Mouse (Mus musculus) splenic B cell, adult 2 months (primary cell): ENCODE results near the gene Atg4a-ps.
"Not testable (repeated sequence)": the region's sequence is repeated elsewhere in the genome, so short reads cannot be mapped to it uniquely, and the experiment has no call there.

ENCODE experiments used
- DNase-seq: peaks from one replicate; pipeline ENCODE4 v3.0.0-alpha.2; 2011; ENCODE audit warnings: low read depth, low spot score
- H3K27me3 ChIP-seq: 2 replicates; pipeline ENCODE4 v1.6.1; 2012; ENCODE audit warnings: mild to moderate bottlenecking, low read length, moderate library complexity, mixed read lengths; ENCODE audit not compliant: control insufficient read depth, poor library complexity, insufficient read depth, severe bottlenecking
- H3K36me3 ChIP-seq: 2 replicates; pipeline ENCODE4 v1.6.1; 2012; ENCODE audit warnings: mild to moderate bottlenecking, low read length, moderate library complexity, mixed read lengths; ENCODE audit not compliant: control insufficient read depth, poor library complexity, insufficient read depth, severe bottlenecking

Gene Atg4a-ps

DNA sequence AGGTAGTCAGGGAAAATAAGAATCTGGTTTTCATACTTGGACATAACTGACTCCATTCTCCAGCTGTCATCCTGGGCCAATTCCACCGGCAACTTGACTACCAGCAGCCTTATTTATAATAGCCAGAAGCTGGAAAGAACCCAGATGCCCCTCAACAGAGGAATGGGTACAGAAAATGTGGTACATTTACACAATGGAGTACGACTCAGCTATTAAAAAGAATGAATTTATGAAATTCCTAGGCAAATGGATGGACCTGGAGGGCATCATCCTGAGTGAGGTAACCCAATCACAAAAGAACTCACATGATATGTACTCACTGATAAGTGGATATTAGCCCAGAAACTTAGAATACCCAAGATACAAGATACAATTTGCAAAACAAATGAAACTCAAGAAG, at the start of gene Atg4a-ps:
Atg4a-ps (minus strand) TSS at position 101 of the 400 bp plus-strand sequence.
- DNase-seq, H3K27me3 ChIP-seq, H3K36me3 ChIP-seq: not testable (repeated sequence)

DNA sequence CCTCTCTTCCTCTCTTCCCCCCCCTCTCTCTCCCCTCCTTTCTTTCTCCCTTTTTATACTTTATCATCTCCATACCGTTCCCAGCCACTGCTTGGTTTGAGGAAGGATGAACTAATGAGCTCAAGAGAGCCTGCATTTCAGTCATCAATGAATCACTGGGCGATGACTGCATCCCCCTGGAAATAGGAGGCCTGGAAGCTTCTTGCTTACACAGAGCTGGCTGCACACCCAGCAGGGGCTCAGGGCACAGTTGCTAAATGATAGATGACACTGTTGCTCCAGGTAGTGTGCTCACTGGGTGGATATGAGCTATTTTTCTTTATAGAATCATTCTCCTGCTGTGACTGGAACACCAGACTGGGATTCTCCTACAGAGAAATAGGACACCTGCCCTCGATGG, 49.7 kb upstream of the Atg4a-ps start:
- Histone ChIP-seq H3K36me3 (no peaks in the 10 kb centered on the region), H3K27me3 (no peaks in the 10 kb centered on the region)
- no peak for DNase-seq

- H3K36me3 ChIP-seq, result no peaks in the 10 kb centered on the region
- DNase-seq, result peak; percentile 43
Observed at GRCm38 (mm10) chr3:103690506-103690905, 44.6 kb upstream of the Atg4a-ps start.

GRCm38 (mm10) chr3:103689043-103689442, 43.2 kb upstream of the Atg4a-ps start:
- no peak for DNase-seq
- no peaks in the 10 kb centered on the region for H3K36me3 ChIP-seq
- no peaks in the 10 kb centered on the region for H3K27me3 ChIP-seq

More at GRCm38 (mm10) chr3:103690506-103690905, 44.6 kb upstream of the Atg4a-ps start:
- no peaks in the 10 kb centered on the region for H3K27me3 ChIP-seq

DNA sequence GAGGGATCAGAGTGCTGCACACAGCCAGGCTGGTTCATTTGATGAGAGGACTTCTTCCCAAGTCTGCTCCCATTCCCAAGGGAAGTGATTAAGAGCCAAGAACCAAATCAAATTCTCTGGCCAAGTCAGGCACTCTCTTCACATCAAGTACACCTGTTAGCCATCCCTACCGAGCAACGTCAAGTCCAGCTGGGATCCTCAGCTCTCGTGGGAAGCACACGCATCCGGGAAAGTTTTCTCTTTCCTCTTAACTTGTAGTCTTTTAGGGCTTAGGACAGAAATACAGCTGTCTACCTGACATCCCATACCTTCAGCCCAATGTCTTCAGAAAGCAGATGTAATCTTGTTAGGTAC, 38.1 kb upstream of the Atg4a-ps start:
- DNase-seq, result no peak
- no peaks in the 10 kb centered on the region for H3K27me3 ChIP-seq
- no peaks in the 10 kb centered on the region for H3K36me3 ChIP-seq

- Histone ChIP-seq H3K36me3 (no peaks in the 10 kb centered on the region), H3K27me3 (no peaks in the 10 kb centered on the region)
- no peak for DNase-seq
Observed at GRCm38 (mm10) chr3:103683234-103683965, 37.5 kb upstream of the Atg4a-ps start.

DNA sequence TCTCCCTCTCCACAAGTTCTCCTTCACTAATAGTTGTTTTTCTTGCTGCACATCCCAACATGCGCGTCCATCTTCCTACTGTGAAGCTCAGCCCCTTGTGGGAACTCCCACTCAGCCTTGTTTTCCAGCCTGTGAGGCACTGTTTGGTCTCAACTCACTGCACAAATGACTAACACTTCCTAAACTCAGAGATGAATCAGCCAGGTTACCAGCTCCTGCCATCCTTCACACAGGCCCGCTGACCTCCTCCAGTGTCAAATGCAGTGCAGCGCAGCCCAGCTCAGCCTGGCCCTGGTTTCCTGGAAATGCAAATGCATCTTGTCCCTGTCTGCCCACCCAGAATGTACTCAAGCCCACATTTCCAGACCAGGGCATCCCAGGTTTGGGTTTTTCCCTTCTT, 36.6 kb upstream of the Atg4a-ps start:
- Histone ChIP-seq H3K36me3 (no peaks in the 10 kb centered on the region), H3K27me3 (no peaks in the 10 kb centered on the region)
- DNase-seq, result no peak

DNA sequence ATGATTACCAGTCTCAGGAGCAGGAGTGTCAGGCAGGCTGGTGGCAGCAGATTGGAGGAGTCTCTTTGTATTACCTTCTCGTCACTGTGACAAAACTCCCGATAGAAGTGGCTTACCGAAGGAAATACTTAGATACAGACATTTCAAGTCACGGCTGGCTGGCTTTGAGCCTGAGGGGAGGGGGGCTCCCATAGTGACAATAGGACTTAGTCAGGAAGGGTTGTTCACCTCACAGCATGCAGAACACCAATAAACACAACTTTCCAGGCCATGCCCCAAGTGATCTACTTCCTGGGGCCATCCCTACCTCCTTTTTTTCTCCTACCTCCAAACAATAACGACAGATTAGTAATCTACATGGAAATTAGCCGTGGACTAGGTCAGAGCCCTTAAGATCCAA, 32.9 kb upstream of the Atg4a-ps start:
- DNase-seq, result no peak
- Histone ChIP-seq H3K27me3 (no peaks in the 10 kb centered on the region), H3K36me3 (no peaks in the 10 kb centered on the region)

GRCm38 (mm10) chr3:103672716-103673115, 26.8 kb upstream of the Atg4a-ps start:
- Histone ChIP-seq H3K27me3 (no peaks in the 10 kb centered on the region), H3K36me3 (no peaks in the 10 kb centered on the region)
- no peak for DNase-seq

- no peak for DNase-seq
- Histone ChIP-seq H3K27me3 (no peaks in the 10 kb centered on the region), H3K36me3 (no peaks in the 10 kb centered on the region)
Observed at GRCm38 (mm10) chr3:103672113-103672512, 26.2 kb upstream of the Atg4a-ps start.

- H3K36me3 ChIP-seq, result no peaks in the 10 kb centered on the region
- no peaks in the 10 kb centered on the region for H3K27me3 ChIP-seq
- no peak for DNase-seq
Observed at GRCm38 (mm10) chr3:103663385-103663784, 17.5 kb upstream of the Atg4a-ps start.

GRCm38 (mm10) chr3:103661714-103662113, 15.8 kb upstream of the Atg4a-ps start:
- H3K27me3 ChIP-seq, result no peaks in the 10 kb centered on the region
- no peak for DNase-seq
- no peaks in the 10 kb centered on the region for H3K36me3 ChIP-seq

DNA sequence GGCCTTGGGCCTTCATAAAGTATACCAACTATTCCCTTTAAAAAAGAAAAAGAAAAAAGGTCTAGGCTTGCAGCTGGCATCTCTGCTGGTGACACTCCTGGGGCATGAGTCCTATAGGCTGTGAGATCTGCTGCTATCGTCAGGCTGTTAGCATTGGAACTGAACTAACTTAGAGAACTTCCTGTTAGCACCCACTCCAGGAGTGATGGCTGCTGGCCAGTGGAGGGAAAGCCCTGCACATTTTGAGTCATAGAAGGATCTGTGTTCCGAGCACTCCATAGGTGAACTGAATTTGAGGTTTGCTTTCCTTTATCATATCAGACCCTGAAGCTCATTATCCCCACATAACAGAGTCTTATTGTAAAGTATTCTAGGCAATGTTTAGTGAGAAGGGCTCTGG, 14.1 kb upstream of the Atg4a-ps start:
- DNase-seq, result no peak
- no peaks in the 10 kb centered on the region for H3K27me3 ChIP-seq
- H3K36me3 ChIP-seq, result no peaks in the 10 kb centered on the region

GRCm38 (mm10) chr3:103650406-103650805, 4.5 kb upstream of the Atg4a-ps start:
- no peak for DNase-seq
- Histone ChIP-seq H3K36me3 (no peaks in the 10 kb centered on the region), H3K27me3 (no peaks in the 10 kb centered on the region)

DNA sequence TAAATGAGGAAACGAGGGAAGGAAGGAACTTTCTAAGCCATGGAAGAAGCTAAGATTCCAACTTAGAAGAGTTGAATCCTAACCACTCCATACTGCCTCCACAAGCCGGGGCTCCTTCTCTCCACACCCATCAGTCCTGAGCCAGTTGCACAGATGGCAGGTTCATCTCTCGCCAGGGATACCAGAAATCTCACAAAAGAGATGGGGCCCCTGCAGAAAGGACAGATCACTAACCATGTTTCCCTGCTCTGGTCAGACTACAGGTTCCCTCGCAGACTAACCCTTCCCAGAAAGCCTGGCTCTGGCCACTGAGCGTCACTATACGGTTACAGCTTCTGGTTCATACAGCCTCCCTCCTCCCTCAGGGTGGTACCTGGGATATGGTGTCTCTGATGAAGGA, 3.8 kb upstream of the Atg4a-ps start:
- DNase-seq, result no peak
- no peaks in the 10 kb centered on the region for H3K27me3 ChIP-seq
- no peaks in the 10 kb centered on the region for H3K36me3 ChIP-seq

DNA sequence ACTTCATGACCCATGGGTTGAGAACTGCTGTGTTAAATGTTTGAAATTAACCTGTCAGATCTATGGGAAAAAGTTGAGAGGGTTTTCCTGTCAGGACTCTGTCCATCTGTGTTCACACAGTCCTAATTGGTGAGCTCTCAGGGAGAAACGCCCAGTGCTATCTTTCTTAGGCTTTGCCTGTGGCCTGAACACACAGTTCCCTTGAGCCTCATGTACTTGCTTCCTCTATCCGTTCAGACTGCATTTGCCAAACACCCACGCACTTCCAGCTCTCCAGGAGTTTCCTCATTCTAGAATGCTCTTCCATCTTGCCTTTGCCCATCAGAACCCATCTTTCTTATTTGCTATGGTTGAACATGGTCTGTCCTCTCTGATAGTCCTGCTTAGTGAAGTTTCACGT, 2.6 kb upstream of the Atg4a-ps start:
- Histone ChIP-seq H3K36me3 (no peaks in the 10 kb centered on the region), H3K27me3 (no peaks in the 10 kb centered on the region)
- DNase-seq, result no peak
